Mouse (Mus musculus): ENCODE data around the gene Kif14.

DNA sequence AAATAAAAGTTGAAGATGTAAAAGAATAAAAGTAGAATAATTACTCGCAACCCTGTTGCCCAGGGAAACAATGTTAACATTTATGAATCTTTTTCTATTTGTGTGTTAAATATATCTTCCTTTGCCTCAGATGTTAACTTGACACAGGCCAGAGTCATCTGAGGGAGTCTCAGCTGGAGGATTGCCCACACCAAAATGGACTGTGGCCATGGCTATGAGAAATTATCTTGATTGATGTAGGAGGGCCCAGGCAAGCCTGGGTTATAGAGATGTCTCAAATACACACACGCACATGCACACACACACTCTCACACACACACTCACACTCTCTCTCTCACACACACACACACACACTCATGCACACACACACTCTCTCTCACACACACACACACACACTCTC, 80.9 kb downstream of the Kif14 start:
- TF ChIP-seq CTCF (IDR thresholded peaks at IDR 0.05; ENCODE audit: borderline replicate concordance, insufficient read depth, low read depth, low read length) (no peak), POLR2A (IDR thresholded peaks at IDR 0.05; ENCODE audit: borderline replicate concordance, insufficient read depth, low read length) (no peak)
